Mouse (Mus musculus) left cerebral cortex, adult 18-20 months (tissue): Measurements from ENCODE around the gene C130032M10Rik. TPM values are rescaled to one million over a fixed set of nuclear protein-coding genes. Genes with fewer than 3 reads are reported as not detected.
"Not testable (repeated sequence)": the region's sequence is repeated elsewhere in the genome, so short reads cannot be mapped to it uniquely, and the experiment has no call there.

Experiments
- DNase-seq, 2 experiments: peaks; one replicate each; pipeline ENCODE4 v3.0.0; 2021 to 2022; ENCODE audit warnings: low spot score in 2 of 2, mixed read lengths in 1 of 2
- total RNA-seq, 2 experiments: library from RNA; stranded (reverse); gene quantifications; 2 replicates each; pipeline ENCODE4 v1.2.3; 2021

C130032M10Rik gene
- total RNA-seq, 2 experiments from 2014 or later: not detected

DNA sequence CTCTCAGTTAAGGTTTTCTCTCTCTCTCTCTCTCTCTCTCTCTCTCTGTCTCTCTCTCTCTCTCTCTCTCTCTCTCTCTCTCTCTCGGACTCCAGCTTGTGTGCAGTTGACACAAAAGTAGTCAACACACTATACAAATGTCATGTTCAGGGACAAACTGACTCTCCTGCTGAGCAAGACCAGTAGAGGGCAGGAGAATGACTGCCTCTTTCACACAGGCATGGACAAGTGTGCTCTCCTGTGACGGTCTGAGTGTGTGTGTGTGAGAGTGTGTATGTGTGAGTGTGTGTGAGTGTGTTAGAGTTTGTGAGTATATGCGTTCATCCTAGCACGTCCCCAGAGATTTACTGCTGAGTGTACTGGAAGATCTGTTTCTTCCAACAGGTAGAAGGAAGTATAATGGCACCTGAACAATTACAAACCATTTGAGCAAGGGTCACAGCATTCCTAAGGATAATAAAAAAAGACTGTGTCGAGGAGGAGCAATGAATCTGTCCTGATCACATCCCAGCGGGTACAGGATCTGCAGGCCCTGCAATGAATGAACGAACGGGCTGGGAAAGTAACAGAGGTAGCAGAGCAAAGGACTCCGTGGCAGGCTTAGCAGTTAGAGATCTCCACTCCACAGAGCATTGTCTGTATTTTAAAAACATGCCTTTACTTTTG, 3.4 kb downstream of the C130032M10Rik start:
- no peak for DNase-seq

GRCm38 (mm10) chr9:114520529-114520928, 5.0 kb downstream of the C130032M10Rik start:
- not testable (repeated sequence) for DNase-seq

- DNase-seq: no peak
Measured at GRCm38 (mm10) chr9:114522041-114522440, 6.5 kb downstream of the C130032M10Rik start.

- DNase-seq: no peak
Measured at GRCm38 (mm10) chr9:114522501-114522900, 7.0 kb downstream of the C130032M10Rik start.

GRCm38 (mm10) chr9:114525073-114525633, 9.7 kb downstream of the C130032M10Rik start:
- DNase-seq: no peak

DNA sequence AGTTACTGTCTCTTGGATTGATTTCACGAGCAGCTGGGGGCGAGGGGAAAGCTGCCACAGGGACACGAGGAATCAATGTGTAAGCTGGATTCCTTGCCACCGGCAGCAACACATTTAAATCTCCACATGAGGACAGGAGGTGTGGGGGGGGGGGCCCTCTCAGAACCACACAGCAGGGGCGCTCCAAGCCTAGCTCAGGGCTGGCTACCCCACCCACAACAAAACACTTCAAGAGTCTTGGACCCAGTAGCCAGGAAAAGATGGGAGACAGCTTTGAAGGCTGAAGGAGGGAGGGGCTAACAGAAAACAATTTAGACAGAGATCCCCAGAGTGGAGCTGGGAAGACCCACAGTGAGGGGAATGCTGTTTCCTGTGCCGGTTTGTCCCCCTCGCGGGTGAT, 10.4 kb downstream of the C130032M10Rik start:
- no peak for DNase-seq

DNA sequence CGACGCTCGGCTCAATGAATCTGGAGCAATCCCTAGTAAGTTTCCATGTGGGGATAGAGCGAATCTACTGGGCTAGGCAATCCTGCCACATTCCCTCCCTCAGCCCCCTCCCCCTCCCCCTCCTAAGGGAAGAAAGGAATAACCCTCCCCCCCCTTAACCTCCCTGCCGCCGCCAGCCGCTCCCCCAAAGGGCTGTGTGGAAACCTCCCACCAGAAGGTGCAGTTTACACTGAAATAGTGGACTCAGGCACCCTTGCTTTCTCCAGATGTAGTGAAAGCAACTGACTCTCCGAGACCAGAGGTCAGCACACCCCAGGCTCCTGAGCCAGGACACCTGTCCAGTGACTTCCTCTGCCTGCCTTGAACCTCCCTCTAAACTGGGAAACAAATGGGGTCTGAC, 11.1 kb downstream of the C130032M10Rik start:
- no peak for DNase-seq

GRCm38 (mm10) chr9:114527085-114527484, 11.6 kb downstream of the C130032M10Rik start:
- no peak for DNase-seq

- DNase-seq: no peak
Measured at GRCm38 (mm10) chr9:114527992-114528679, 12.6 kb downstream of the C130032M10Rik start.

GRCm38 (mm10) chr9:114528680-114529048, 13.2 kb downstream of the C130032M10Rik start:
- no peak for DNase-seq

DNA sequence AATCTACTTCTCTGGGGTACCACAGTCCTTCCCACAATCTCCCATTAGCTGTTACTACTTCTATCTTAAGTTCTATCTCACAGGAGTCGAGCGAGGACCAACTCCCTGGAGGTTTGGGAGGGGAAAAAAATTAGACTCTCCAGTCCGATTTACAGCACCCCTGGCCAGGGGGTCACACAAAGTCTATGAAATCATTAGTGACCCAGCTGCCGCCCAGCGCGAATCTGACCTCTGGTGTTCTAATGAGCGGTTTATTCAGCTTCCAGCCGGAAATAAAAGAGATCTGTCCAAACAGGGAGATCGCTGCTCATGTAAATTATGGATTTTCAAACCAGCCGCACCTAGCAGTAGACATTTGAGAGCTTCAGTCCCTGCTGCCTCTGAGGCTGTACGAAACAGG, 15.8 kb downstream of the C130032M10Rik start:
- DNase-seq: no peak

GRCm38 (mm10) chr9:114533848-114534247, 18.4 kb downstream of the C130032M10Rik start:
- DNase-seq: no peak

DNA sequence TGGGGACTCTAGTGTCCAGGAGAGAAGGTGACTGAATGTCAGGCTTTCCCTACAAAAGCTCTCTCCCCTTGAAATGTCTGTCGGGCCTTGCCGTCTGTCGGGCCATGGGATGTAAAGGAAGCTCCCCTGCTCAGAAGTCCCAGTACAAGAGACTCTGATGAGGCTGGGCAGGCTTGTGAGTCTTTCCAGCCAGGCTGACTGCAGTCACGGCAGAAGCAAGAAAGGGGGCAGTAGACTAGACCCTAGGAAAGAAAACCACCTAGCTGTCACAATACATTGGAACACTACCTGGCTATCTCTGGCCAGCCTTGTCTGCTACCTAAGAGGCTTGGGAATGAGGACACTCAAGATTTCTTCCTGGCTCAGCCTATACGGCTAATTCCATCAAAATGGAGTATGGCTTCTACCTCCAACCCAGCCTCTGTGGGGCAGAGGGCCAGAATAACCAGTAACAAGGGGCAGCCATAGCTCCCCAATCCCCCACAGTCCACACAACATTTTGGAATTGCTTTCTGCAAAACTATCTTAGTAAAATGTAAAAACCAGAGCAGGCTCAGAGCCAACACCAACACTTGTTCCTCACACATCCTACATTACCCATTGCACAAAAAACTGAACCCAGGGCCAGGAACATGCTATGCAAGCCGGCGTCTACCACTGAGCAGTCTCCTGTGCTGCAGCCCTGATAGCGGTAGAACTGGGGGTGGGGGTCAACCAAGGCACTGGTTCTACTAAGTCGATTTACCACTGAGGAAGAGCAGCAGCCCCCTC, 19.4 kb downstream of the C130032M10Rik start:
- peak; percentile 8 to 17 for DNase-seq

GRCm38 (mm10) chr9:114536628-114537027, 21.1 kb downstream of the C130032M10Rik start:
- DNase-seq: no peak

DNA sequence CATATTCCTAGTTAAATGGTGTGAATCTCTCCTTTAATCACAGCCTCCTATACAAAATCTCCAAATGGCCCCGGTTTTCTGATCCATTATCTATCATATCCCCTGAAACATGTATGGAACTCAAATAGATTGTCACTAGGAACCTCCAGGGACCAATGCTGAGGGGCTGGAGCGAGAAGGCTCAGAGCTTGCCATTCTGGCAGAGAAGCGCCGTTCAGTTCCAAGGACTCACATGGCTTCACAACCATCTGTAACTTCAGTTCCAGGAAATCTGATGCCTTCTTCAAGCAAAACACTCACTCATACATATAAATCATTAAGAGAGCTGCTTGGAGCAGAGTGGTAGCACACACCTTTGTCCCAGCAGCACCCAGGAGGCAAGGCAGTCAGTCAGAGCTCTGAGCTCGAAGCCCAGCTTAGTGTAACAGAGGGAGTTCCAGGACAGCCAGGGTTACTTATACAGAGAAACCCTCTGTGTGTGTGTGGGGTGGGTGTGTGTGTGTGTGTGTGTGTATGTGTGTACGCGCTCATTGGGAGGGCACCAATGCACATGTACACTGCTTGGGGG, 23.6 kb downstream of the C130032M10Rik start:
- no peak for DNase-seq

DNA sequence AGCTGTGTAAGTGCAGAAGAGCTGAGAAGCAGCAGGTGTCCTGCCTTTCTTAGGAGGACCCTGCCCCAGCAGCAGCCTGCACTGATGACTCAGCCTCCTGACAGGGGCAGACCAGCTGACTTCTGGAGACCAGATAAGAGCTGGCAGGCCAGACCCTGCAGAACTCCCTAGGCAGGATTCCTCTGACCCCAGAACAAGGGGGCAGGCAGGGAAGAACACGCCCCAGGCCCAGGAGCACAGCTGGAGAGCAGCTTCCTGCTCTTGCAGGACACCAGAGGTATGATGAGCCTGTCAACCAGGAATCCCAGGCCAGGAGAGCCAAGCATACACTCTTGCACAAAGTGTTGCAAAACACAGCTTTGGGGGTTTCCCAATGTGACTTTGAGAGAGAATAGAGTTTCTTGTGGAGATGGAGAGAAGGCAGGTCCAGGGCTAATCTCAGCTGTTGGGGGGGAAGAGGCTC, 25.8 kb downstream of the C130032M10Rik start:
- no peak for DNase-seq

- DNase-seq: no peak
Measured at GRCm38 (mm10) chr9:114543882-114544753, 28.6 kb downstream of the C130032M10Rik start.

- DNase-seq: no peak
Measured at GRCm38 (mm10) chr9:114544754-114545393, 29.4 kb downstream of the C130032M10Rik start.

DNA sequence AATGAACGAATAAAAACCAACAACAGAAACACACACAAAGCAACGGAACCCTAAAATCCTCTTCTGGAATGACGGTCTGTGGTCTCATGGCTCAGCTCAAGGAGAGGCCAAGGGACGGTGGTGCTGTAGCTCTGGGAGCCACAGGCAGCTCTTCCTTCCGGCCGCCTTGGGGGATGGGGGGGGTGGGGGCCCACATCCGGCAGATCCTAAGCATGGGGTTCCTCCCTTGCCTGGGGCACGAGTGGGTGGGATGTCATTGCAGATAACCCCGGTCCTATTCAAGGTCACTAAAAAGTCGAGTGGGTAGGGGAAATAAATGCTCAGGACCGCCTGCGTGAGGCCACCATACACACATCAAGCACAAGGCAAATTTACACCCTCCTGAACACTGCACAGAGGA, 31.3 kb downstream of the C130032M10Rik start:
- no peak for DNase-seq

- DNase-seq: no peak
Measured at GRCm38 (mm10) chr9:114547643-114548077, 32.2 kb downstream of the C130032M10Rik start.
